Mouse (Mus musculus) ES-E14 (cell line): ENCODE measurements at regions not wholly inside any gene's neighbourhood (a gene's known extent, or its start where the extent isn't known, plus 50 kb on each side); places are given as distances from the start of the nearest gene placed in this dataset.

Source experiments
- DNase-seq: peaks from one replicate; pipeline ENCODE4 v3.0.0-alpha.2; 2013; ENCODE audit warnings: low read depth, low spot score
- H3K27ac ChIP-seq: 2 replicates; pipeline ENCODE4 v1.5.1; 2012; ENCODE audit warnings: low read depth, mild to moderate bottlenecking, low read length, moderate library complexity, mixed read lengths; ENCODE audit not compliant: poor library complexity, insufficient read depth, severe bottlenecking
- H3K36me3 ChIP-seq: 2 replicates; pipeline ENCODE4 v1.6.1; 2012; ENCODE audit warnings: mild to moderate bottlenecking, low read length, moderate library complexity, mixed read lengths; ENCODE audit not compliant: control insufficient read depth, poor library complexity, insufficient read depth, severe bottlenecking
- H3K4me1 ChIP-seq, 2 experiments: fragments of 150-350 bp in 1 of 2; sonication (generic) in 1 of 2; 2 replicates each; pipeline ENCODE4 v1.6.1; 2012; ENCODE audit warnings: low read length in 2 of 2, mild to moderate bottlenecking in 1 of 2, mixed read lengths in 1 of 2; ENCODE audit not compliant: control insufficient read depth in 2 of 2, insufficient read depth in 2 of 2, poor library complexity in 1 of 2
- H3K4me3 ChIP-seq, 2 experiments: fragments of 150-350 bp in 1 of 2; sonication (generic) in 1 of 2; 2 replicates each; pipeline ENCODE4 v1.5.1; 2012; ENCODE audit warnings: low read length in 2 of 2, low read depth in 1 of 2, mild to moderate bottlenecking in 1 of 2, mixed read lengths in 1 of 2; ENCODE audit not compliant: insufficient read depth in 1 of 2, poor library complexity in 1 of 2, severe bottlenecking in 1 of 2
- H3K9ac ChIP-seq: 2 replicates; pipeline ENCODE4 v1.6.1; 2012; ENCODE audit warnings: low read depth, mild to moderate bottlenecking, low read length, mixed read lengths; ENCODE audit not compliant: poor library complexity, insufficient read depth, severe bottlenecking
- H3K9me3 ChIP-seq: fragments of 150-350 bp; sonication (generic); 2 replicates; pipeline ENCODE4 v1.6.1; 2012; ENCODE audit warnings: low read depth, mild to moderate bottlenecking, low read length; ENCODE audit not compliant: control insufficient read depth, insufficient read depth
- CHD2 ChIP-seq: IDR thresholded peaks from 2 replicates; pipeline ENCODE4 v1.6.1; 2014; ENCODE audit warnings: mild to moderate bottlenecking, low read depth, low read length, inconsistent platforms
- HCFC1 ChIP-seq: IDR thresholded peaks from 2 replicates; pipeline ENCODE4 v1.6.1; 2012; ENCODE audit warnings: low read length, inconsistent platforms, borderline replicate concordance; ENCODE audit not compliant: insufficient read depth
- MAFK ChIP-seq: IDR thresholded peaks from 2 replicates; pipeline ENCODE4 v1.6.1; 2014; ENCODE audit warnings: mild to moderate bottlenecking, low read depth, low read length, inconsistent platforms; ENCODE audit not compliant: insufficient read depth
- ZC3H11A ChIP-seq: IDR thresholded peaks from 2 replicates; pipeline ENCODE4 v1.6.1; 2012; ENCODE audit warnings: low read depth, mild to moderate bottlenecking, inconsistent platforms, low read length, borderline replicate concordance
- ZNF384 ChIP-seq: IDR thresholded peaks from 2 replicates; pipeline ENCODE4 v1.6.1; 2012; ENCODE audit warnings: low read depth, low read length, inconsistent platforms
- in situ Hi-C, 2 experiments: fragments of 600-800 bp; cut with MboI; formaldehyde crosslinking; loops; one replicate each; pipeline ENCODE4 v1.15.1; 2025; ENCODE audit warnings: low sequenced_read_pairs in 2 of 2, inconsistent platforms in 1 of 2; ENCODE audit not compliant: unreplicated experiment in 2 of 2

DNA sequence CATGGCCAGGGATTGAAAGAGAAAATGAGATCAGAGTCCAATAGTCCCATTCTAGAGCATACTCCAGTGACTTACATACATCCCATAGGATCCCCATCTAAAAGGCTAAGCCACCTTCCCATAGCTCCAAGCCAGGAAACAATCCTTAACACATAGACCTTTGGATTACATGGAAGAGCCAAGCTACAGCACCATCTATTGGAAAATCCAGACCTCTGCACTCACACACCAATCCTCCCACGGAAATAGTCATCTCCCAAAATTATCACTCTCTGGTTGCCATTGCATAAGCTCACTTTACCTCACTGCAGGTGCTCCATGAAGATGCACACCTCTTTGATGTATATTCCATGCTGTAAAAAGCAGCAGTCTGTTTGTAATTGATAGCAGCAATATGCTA, 543.4 kb downstream of the Nebl start:
- Histone ChIP-seq H3K9ac (no peak overlapping the region), H3K4me1 (no peaks in the 10 kb centered on the region), H3K9me3 (no peaks in the 10 kb centered on the region), H3K36me3 (no peaks in the 10 kb centered on the region), H3K4me3 (no peak overlapping the region), H3K27ac (no peak overlapping the region)
- no peak for TF ChIP-seq MAFK
- peak; percentile 31; the same call in 1 of the 2 replicates for TF ChIP-seq ZC3H11A
- in situ Hi-C loops = no loop called here
- DNase-seq = no peak

DNA sequence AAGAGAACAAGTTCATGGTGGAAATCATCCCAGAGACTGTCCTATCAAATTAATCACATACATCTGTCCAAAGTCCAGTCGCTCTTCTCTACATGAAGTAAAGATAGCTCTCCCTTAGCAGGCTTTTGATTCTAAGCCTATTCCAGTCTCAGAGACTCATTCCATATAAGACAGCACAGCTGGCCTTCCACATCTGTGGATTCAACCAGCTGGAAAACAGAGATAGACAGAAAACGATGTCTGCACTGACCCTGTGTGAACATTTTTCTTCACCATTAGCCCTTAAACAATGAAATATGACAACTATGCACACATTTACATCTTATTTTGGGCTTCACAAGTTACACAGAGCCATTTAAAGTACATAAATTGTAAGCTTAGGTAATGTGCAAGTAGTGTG, 547.6 kb downstream of the Nebl start:
- Histone ChIP-seq H3K9me3 (no peaks in the 10 kb centered on the region), H3K9ac (no peak overlapping the region), H3K4me3 (no peak overlapping the region), H3K4me1 (no peaks in the 10 kb centered on the region), H3K27ac (no peak overlapping the region), H3K36me3 (no peaks in the 10 kb centered on the region)
- no peak for TF ChIP-seq ZNF384
- no peak for DNase-seq
- in situ Hi-C loops = no loop called here

DNA sequence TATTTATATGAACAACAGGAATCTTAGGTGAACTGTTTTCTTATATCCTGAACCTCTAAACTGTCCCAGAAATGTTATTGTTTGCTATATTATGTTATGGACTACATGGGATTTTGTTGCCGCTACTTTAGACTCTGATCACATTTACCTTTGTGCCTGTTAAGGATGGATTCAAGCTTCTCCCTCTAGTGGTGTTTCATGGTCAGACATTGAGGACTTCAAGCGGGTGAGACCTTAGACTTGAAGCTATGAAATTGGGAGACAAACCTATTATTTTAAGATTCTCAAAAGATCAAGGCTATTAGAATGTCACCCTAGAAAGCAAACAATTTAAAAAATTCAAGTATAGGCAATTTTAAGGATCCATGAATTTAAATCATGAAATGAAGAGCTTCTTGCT, 549.7 kb downstream of the Nebl start:
- H3K9me3 ChIP-seq = no peaks in the 10 kb centered on the region
- no peak overlapping the region for H3K9ac ChIP-seq
- DNase-seq = peak; percentile 6
- H3K27ac ChIP-seq = no peak overlapping the region
- in situ Hi-C loops = no loop called here
- H3K4me1 ChIP-seq = no peaks in the 10 kb centered on the region
- no peak for TF ChIP-seq MAFK
- TF ChIP-seq ZC3H11A = no peak
- no peak for TF ChIP-seq ZNF384
- no peak overlapping the region for H3K4me3 ChIP-seq
- no peaks in the 10 kb centered on the region for H3K36me3 ChIP-seq

DNA sequence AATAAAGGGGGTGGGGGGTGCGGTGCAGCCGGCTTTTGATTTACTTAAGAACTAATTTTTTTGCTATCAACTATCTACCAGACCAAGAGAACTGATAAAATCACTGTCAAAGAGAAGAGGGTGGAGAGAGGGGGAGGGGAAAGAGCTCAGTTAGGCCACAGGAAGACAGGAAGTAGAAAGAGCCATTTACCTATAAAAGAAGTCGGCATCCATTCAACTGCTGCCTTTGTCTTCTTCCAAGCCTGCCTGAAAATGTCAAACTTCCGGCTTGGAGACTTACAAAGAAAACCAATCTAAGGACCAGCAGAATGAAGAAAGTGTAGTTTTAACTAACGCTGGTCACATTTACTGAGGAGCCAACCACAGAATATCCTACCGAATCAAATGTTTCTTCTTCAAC, 562.4 kb downstream of the Nebl start:
- Histone ChIP-seq H3K36me3 (0 out of 2 replicates have a peak, but pooled peaks cover 2% of the 10 kb centered on the region), H3K9me3 (no peaks in the 10 kb centered on the region), H3K4me1 (0 out of 4 replicates have a peak, but pooled peaks cover 0 to 2% of the 10 kb centered on the region in 2 experiments), H3K9ac (no peak overlapping the region), H3K4me3 (no peak overlapping the region), H3K27ac (no peak overlapping the region)
- TF ChIP-seq CHD2 (no peak), ZNF384 (no peak), MAFK (no peak), ZC3H11A (no peak), HCFC1 (no peak)
- in situ Hi-C loops = no loop called here
- peak; percentile 24 for DNase-seq

DNA sequence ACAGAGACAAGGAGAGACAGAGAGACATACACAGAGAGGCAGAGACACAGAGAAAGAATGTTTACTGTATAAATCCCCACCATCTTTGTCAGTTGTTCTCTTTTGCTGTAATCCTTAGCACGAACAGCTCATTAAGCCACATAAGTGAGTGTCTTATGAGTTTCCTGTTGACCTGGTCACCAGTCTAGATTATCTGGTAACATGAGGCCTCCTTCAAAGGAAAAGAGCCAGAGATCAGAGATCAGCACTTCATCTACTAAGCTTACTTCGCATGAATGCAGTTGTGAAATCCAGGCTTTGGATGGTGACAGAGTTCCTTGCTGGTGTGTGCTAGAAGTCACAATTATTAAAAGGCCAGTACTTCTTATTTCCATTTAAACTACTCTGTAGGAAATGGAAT, 566.2 kb downstream of the Nebl start:
- Histone ChIP-seq H3K9ac (no peak overlapping the region), H3K4me3 (no peak overlapping the region), H3K9me3 (no peaks in the 10 kb centered on the region), H3K27ac (no peak overlapping the region), H3K36me3 (0 out of 2 replicates have a peak, but pooled peaks cover 2% of the 10 kb centered on the region), H3K4me1 (0 out of 4 replicates have a peak, but pooled peaks cover 0 to 2% of the 10 kb centered on the region in 2 experiments)
- in situ Hi-C loops = no loop called here
- DNase-seq = no peak
- TF ChIP-seq HCFC1 = no peak
- TF ChIP-seq ZC3H11A = no peak
- no peak for TF ChIP-seq ZNF384
- TF ChIP-seq CHD2 = no peak
- no peak for TF ChIP-seq MAFK
